Mouse (Mus musculus) midbrain, postnatal 0 days (tissue): ENCODE data around the gene Lgr4. TPM values are rescaled to one million over a fixed set of nuclear protein-coding genes. Genes with fewer than 3 reads are reported as not detected.

Experiments used
- ATAC-seq: fragments of 200-750 bp; cut with Nextera tagmentation; 2 replicates; pipeline ENCODE4 v1.8.0; 2017; ENCODE audit warnings: moderate number of reproducible peaks, mild to moderate bottlenecking, moderate TSS enrichment, moderate library complexity; ENCODE audit not compliant: low FRiP score
- DNase-seq: peaks from one replicate; pipeline ENCODE4 v3.0.0-alpha.2; 2015; ENCODE audit warnings: low spot score
- H3K27ac ChIP-seq: fragments of 300-500 bp; sonication (generic); 2 replicates; pipeline ENCODE4 v1.5.1; 2014; ENCODE audit warnings: low read depth, mild to moderate bottlenecking, low read length, mixed read lengths
- H3K27me3 ChIP-seq: fragments of 300-500 bp; sonication (generic); 2 replicates; pipeline ENCODE4 v1.6.1; 2014; ENCODE audit warnings: low read length, control low read depth, mixed read lengths; ENCODE audit not compliant: insufficient read depth
- H3K36me3 ChIP-seq: fragments of 300-500 bp; sonication (generic); 2 replicates; pipeline ENCODE4 v1.6.1; 2014; ENCODE audit warnings: low read length, control low read depth, mixed read lengths; ENCODE audit not compliant: insufficient read depth
- H3K4me1 ChIP-seq: fragments of 300-500 bp; sonication (generic); 2 replicates; pipeline ENCODE4 v1.6.1; 2014; ENCODE audit warnings: mild to moderate bottlenecking, control low read depth, antibody characterized with exemption, low read length, mixed read lengths; ENCODE audit not compliant: insufficient read depth
- H3K4me2 ChIP-seq: fragments of 300-500 bp; sonication (generic); 2 replicates; pipeline ENCODE4 v1.6.1; 2014; ENCODE audit warnings: low read depth, mild to moderate bottlenecking, low read length, mixed read lengths; ENCODE audit not compliant: poor library complexity, severe bottlenecking
- H3K4me3 ChIP-seq: fragments of 300-500 bp; sonication (generic); 2 replicates; pipeline ENCODE4 v1.5.1; 2014; ENCODE audit warnings: low read depth, mild to moderate bottlenecking, low read length, moderate library complexity
- H3K9ac ChIP-seq: fragments of 300-500 bp; sonication (generic); replicated peaks from 2 replicates; pipeline ENCODE4 v1.6.1; 2014; ENCODE audit warnings: mild to moderate bottlenecking, low read length, moderate library complexity, mixed read lengths; ENCODE audit not compliant: poor library complexity, severe bottlenecking
- H3K9me3 ChIP-seq: fragments of 300-500 bp; sonication (generic); 2 replicates; pipeline ENCODE4 v1.6.1; 2016; ENCODE audit warnings: low read length, control low read depth
- CTCF ChIP-seq: IDR thresholded peaks from 2 replicates; pipeline ENCODE4 v1.5.1; 2016; ENCODE audit warnings: antibody characterized with exemption, mild to moderate bottlenecking
- WGBS: fragments of 180-500 bp; shearing (Covaris S2); extraction: QIAGEN DNeasy Blood & Tissue Kit; methylation state at CpG from one replicate; pipeline ENCODE4 v1.1.7; 2014; 5-methylcytosine and 5-hydroxymethylcytosine counted together
- polyA plus RNA-seq: library from polyadenylated mRNA; unstranded; fragments of >200 nt; fragmentation: Nextera tagmentation; extraction: Ambion mirVana; gene quantifications from 2 replicates; pipeline ENCODE4 v1.2.1, GENCODE M21; 2015
- total RNA-seq: library from RNA; depleted of rRNA; stranded (reverse); fragments of >200 nt; gene quantifications from 2 replicates; pipeline ENCODE4 v1.2.3, GENCODE M21; 2014

Gene Lgr4
- total and polyA plus RNA-seq, 2 experiments from 2014 or later: 9.9 to 33.4 TPM

- ATAC-seq (no peak), DNase-seq (no peak)
- 45% methylated on average over 4 of the region's 4 CpGs for WGBS
- H3K4me2 ChIP-seq: no peak overlapping the region
- H3K36me3 ChIP-seq: 0 out of 2 replicates have a peak, but pooled peaks cover 3% of the 10 kb centered on the region
- TF ChIP-seq CTCF: no peak
- no peak overlapping the region for H3K9ac ChIP-seq
- H3K27ac ChIP-seq: no peak overlapping the region
- no peaks in the 10 kb centered on the region for H3K4me1 ChIP-seq
- H3K27me3 ChIP-seq: no peaks in the 10 kb centered on the region
- H3K9me3 ChIP-seq: no peaks in the 10 kb centered on the region
- H3K4me3 ChIP-seq: no peak overlapping the region
Measured at GRCm38 (mm10) chr2:110036265-110036664, 118.8 kb downstream of the Lgr4 start.

DNA sequence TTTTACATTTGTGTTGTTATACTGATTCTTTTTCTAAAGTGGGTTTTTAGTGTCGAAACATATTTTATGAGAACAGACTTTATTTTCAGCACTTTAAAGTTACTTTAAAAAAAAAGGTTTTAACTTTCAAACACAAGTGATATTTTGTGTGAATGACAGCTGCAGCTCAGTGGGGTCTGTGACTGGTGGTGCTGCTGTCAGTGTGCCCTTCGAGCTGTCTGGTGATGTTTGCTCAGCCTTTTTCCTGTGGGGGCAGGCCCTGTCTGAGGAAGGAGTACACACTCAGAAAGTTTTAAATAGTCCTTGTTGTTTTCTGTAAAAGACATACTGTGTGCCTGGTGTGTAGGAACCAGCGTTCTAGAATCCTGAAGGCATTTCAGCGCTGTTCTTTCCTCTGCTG, 119.2 kb downstream of the Lgr4 start:
- Histone ChIP-seq H3K27ac (no peak overlapping the region), H3K4me1 (no peaks in the 10 kb centered on the region), H3K27me3 (no peaks in the 10 kb centered on the region), H3K4me3 (no peak overlapping the region), H3K36me3 (0 out of 2 replicates have a peak, but pooled peaks cover 3% of the 10 kb centered on the region), H3K9me3 (no peaks in the 10 kb centered on the region), H3K4me2 (no peak overlapping the region), H3K9ac (no peak overlapping the region)
- ATAC-seq (no peak), DNase-seq (no peak)
- 78% methylated on average over 4 of the region's 4 CpGs for WGBS
- TF ChIP-seq CTCF: no peak

DNA sequence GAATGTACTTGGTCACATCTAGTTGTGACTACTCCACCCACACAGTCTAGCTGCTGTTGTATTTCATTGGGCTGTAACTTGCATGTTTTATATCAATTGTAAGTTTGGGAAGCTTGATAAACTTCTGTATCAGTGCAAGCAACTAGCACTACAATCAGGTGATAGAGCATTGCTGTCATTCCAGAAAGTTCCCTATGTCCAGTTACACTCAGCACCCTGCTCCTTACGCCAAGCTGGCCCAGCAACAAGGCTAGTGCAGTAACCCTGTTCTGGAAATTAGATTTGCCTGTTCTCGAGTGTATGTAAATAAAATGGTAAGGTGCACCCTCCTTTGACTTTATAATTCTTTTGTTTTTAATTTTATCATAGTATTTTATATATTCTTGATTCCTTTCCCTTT, 119.8 kb downstream of the Lgr4 start:
- H3K27me3 ChIP-seq: no peaks in the 10 kb centered on the region
- H3K27ac ChIP-seq: no peak overlapping the region
- no peak overlapping the region for H3K4me2 ChIP-seq
- DNase-seq (no peak), ATAC-seq (no peak)
- H3K9me3 ChIP-seq: no peaks in the 10 kb centered on the region
- WGBS: 87% methylated on average over 2 of the region's 2 CpGs
- no peak overlapping the region for H3K9ac ChIP-seq
- H3K36me3 ChIP-seq: 0 out of 2 replicates have a peak, but pooled peaks cover 3% of the 10 kb centered on the region
- TF ChIP-seq CTCF: no peak
- H3K4me1 ChIP-seq: no peaks in the 10 kb centered on the region
- H3K4me3 ChIP-seq: no peak overlapping the region

- no peak overlapping the region for H3K9ac ChIP-seq
- ATAC-seq (no peak), DNase-seq (no peak)
- H3K9me3 ChIP-seq: no peaks in the 10 kb centered on the region
- H3K27me3 ChIP-seq: no peaks in the 10 kb centered on the region
- 0 out of 2 replicates have a peak, but pooled peaks cover 3% of the 10 kb centered on the region for H3K36me3 ChIP-seq
- H3K4me2 ChIP-seq: no peak overlapping the region
- H3K27ac ChIP-seq: no peak overlapping the region
- H3K4me3 ChIP-seq: no peak overlapping the region
- 91% methylated on average over 5 of the region's 5 CpGs for WGBS
- TF ChIP-seq CTCF: no peak
- H3K4me1 ChIP-seq: no peaks in the 10 kb centered on the region
Measured at GRCm38 (mm10) chr2:110038341-110038740, 120.9 kb downstream of the Lgr4 start.

DNA sequence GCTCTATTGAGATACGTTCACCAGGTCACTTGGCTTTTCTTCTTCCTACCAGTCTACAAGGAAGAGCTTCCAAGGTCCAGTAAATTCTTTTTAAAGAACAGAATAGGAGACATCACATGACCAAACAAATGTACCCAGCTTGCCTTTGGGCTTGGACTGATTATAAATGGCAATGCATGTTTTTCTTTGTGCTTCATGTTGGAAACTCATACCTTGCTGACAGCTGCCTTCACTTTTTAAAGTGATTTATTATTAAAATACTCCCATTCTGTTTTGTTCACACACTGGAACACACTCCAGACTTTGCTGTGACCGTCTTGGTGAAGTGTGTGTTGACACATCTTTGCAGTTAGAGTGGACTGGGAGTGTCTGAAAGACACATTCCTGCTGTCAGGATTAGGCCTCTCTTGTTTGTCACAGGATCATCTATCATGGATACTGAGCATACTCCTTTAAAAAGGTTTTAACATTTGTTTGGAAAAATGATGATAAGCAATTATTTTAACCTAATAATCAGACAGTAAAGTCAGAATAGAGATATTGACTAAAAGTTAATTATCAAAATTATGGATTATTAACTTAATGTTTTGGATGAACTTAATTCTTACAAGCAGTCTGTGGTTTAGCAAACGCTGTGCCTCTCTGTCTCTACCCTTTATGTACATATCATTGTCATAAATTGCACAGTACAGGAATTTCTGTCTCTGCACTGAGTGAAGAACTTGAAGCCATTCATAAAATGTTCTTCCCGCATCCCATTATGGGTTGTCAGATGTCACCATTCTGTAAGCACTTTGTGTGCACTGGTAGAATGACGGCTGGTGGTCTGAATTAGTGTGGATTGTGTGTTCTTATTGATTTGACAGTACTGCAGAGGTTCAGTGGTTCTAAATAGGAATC, 125.7 kb downstream of the Lgr4 start:
- DNase-seq (no peak), ATAC-seq (no peak)
- TF ChIP-seq CTCF: no peak
- H3K36me3 ChIP-seq: no peaks in the 10 kb centered on the region
- H3K27me3 ChIP-seq: no peaks in the 10 kb centered on the region
- H3K27ac ChIP-seq: no peak overlapping the region
- 62% methylated on average over 5 of the region's 5 CpGs for WGBS
- no peaks in the 10 kb centered on the region for H3K9me3 ChIP-seq
- no peak overlapping the region for H3K4me2 ChIP-seq
- no peaks in the 10 kb centered on the region for H3K4me1 ChIP-seq
- no peak overlapping the region for H3K9ac ChIP-seq
- H3K4me3 ChIP-seq: no peak overlapping the region

DNA sequence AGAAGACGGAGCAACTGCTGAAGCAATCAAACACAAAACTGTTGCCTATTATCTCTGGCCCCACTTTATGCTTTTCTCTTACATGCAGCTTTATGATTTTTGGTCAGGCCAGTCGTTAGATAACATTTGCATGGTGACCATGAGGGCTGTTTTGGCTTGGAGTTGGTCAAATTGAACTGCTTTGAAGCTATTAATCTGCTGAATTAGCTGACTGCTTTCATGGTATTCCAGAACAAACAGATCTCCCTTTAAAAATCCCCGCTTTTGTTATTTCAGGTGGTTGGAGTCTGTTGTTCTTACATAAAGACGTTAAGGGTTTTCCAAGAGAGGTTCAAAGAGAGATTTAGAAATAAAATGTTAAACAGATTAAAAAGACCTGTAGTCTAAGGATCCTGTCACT, 141.0 kb downstream of the Lgr4 start:
- Histone ChIP-seq H3K27ac (no peak overlapping the region), H3K4me1 (no peaks in the 10 kb centered on the region), H3K9me3 (no peaks in the 10 kb centered on the region), H3K4me3 (no peak overlapping the region), H3K4me2 (no peak overlapping the region), H3K27me3 (no peaks in the 10 kb centered on the region), H3K9ac (no peak overlapping the region), H3K36me3 (no peaks in the 10 kb centered on the region)
- WGBS: 38% methylated on average over 4 of the region's 4 CpGs
- no peak for TF ChIP-seq CTCF
- DNase-seq (no peak), ATAC-seq (no peak)
